In the genomic region with DNA sequence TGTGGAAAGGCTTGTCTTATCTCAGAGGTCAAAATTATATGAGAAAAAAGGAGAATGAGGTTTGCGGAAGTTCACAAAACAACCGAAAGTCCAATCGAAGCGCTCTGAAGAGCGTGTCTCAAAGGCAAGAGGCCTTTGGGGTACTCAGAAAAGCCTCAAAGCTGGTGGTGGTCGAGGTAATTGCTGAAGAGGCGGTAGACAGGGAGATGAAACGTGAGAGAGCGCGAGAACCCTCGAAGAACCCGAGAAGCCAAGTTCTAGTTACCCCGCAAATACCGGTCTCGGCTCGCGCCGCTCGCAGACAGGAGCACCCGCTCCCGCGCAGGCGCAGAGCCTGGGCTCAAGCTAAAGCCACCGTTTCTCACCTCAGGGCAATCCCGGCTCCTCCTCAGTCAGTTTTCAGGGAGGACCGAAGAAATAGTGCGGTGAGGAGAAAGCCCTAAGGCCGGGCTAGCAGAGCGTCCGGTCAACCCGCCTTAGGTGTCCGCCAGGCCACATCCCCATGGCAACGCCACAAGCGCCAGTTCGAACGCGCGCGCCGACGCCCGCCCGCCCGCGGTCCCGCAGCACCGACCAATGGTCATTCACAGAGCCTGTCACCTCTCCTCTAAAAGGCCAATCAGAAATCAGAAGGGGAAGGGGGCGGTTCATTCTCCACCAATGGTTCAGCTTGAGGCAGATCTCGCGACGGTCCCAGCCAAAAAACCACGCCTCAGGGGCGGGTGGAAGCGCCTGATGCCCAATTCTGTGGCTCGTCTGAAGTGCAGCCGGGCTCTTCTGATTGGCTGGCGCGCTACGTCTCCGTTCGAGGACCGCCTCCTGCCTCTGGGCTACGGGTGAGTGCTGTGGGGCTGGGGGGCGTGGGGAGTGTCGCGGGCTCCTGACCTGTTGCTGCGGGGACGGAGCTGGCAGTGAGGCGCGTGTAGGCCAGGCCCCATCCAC, we compare ENCODE assay signal across 8 mouse cellular contexts. TPM values are rescaled to one million over a fixed set of nuclear protein-coding genes. Genes with fewer than 3 reads are reported as not detected.
DNase-seq lines count a peak whose midpoint lies in the region; ATAC-seq lines count a peak whose summit lies in the region.

A gene (minus strand): TSS at position 543 of the 942 bp plus-strand sequence.
A gene (plus strand): TSS at position 807 of the 942 bp plus-strand sequence.

- peaks cover 10% of the 10 kb centered on the region; the same call in 1 of the 2 replicates for H3K4me1 ChIP-seq in lung, embryonic 16.5 days (replicated peaks; ENCODE audit: control insufficient read depth, insufficient read depth, low read length)

- peak; percentile 99 for DNase-seq in MEL-GATA-1-ER (ENCODE audit: extremely low read depth, low read depth)
- DNase-seq in cerebellum, adult 8-10 months: peak; percentile 97
- DNase-seq in forelimb bud, embryonic 11.5 days (ENCODE audit: low read depth, low spot score): peak; percentile 99
- DNase-seq in layer of hippocampus, adult 9-10 months (ENCODE audit: low spot score): peak; percentile 98
- DNase-seq in ovary, postnatal 10 days (ENCODE audit: low spot score): peak; percentile 85
- DNase-seq in thymus, postnatal 10 days (ENCODE audit: low spot score in 2 of 2): peak; percentile 96 to 98

- H3K27ac ChIP-seq in lung, embryonic 16.5 days (ENCODE audit: low read length): peak within 1 kb of the TSS; percentile 72

- H3K4me3 ChIP-seq in lung, embryonic 16.5 days (ENCODE audit: low read length): peak within 1 kb of the TSS; percentile 84

- H3K9ac ChIP-seq in lung, embryonic 16.5 days (ENCODE audit: low read length): peak within 1 kb of the TSS; percentile 81

- no peaks in the 10 kb centered on the region for H3K9me3 ChIP-seq in lung, embryonic 16.5 days (ENCODE audit: control insufficient read depth, low read length)

- under 1% methylated on average over 70 of the region's 70 CpGs for WGBS in lung, embryonic 16.5 days

- peak within 1 kb of the TSS; percentile 79 for H3K4me2 ChIP-seq in lung, embryonic 16.5 days (ENCODE audit: low read depth, low read length)

- ATAC-seq in hematopoietic stem cell, adult 5-6 weeks (replicated peaks in 1 of 2; ENCODE audit: insufficient read depth in 1 of 2, low FRiP score in 2 of 2, low TSS enrichment in 1 of 2, low read depth in 1 of 2, poor library complexity in 2 of 2, severe bottlenecking in 2 of 2): peak; percentile 97 to 98
- peak; percentile 99 for ATAC-seq in lung, embryonic 16.5 days (ENCODE audit: low read depth)

- no peaks in the 10 kb centered on the region for H3K27me3 ChIP-seq in lung, embryonic 16.5 days (ENCODE audit: control insufficient read depth, insufficient read depth, low read depth, low read length)

- no peaks in the 10 kb centered on the region for H3K36me3 ChIP-seq in lung, embryonic 16.5 days (ENCODE audit: control insufficient read depth, insufficient read depth, low read length)

RNA-seq across cellular contexts. Expression of the first gene that starts in this region (rescaled TPM):
- 10.9 and 13.5 TPM in 2 replicates for total RNA-seq in hematopoietic stem cell, adult 5-6 weeks (2017)
- 8.3 and 8.4 TPM in 2 replicates for polyA plus RNA-seq in lung, embryonic 16.5 days (2015; fragmentation: Nextera tagmentation; extraction: Ambion mirVana)

RNA-seq across cellular contexts. Expression of the second gene that starts in this region (rescaled TPM):
- total RNA-seq in hematopoietic stem cell, adult 5-6 weeks (2017): 26.6 and 29.1 TPM in 2 replicates
- polyA plus RNA-seq in lung, embryonic 16.5 days (2015; fragmentation: Nextera tagmentation; extraction: Ambion mirVana): 46.9 and 47.6 TPM in 2 replicates

Comparison
In these comparisons a context has a peak if more than half of its experiments do, and no peak if none do; other contexts are left out.
1. Peak in every context shown above with its lines: DNase-seq, ATAC-seq, H3K4me3 ChIP-seq and H3K27ac ChIP-seq.